Mouse (Mus musculus) ES-Bruce4 (cell line): ENCODE results near the gene Slc48a1. TPM values are rescaled to one million over a fixed set of nuclear protein-coding genes. Genes with fewer than 3 reads are reported as not detected.

Experiments
- H3K27ac ChIP-seq: 2 replicates; pipeline ENCODE4 v1.5.1; 2012; ENCODE audit warnings: low read length, inconsistent platforms; ENCODE audit not compliant: insufficient read depth
- H3K27me3 ChIP-seq: 2 replicates; pipeline ENCODE4 v1.6.1; 2012; ENCODE audit warnings: mild to moderate bottlenecking, low read length, inconsistent platforms; ENCODE audit not compliant: control insufficient read depth, poor library complexity, insufficient read depth, severe bottlenecking
- H3K36me3 ChIP-seq: 2 replicates; pipeline ENCODE4 v1.6.1; 2012; ENCODE audit warnings: inconsistent platforms, mild to moderate bottlenecking, low read length, moderate library complexity; ENCODE audit not compliant: control insufficient read depth, poor library complexity, insufficient read depth, severe bottlenecking
- H3K4me1 ChIP-seq: one replicate; pipeline ENCODE4 v1.8.1; 2011; ENCODE audit warnings: low read length; ENCODE audit not compliant: control insufficient read depth, insufficient read depth
- H3K4me3 ChIP-seq: 2 replicates; pipeline ENCODE4 v1.5.1; 2011; ENCODE audit warnings: low read depth, mild to moderate bottlenecking, low read length
- H3K9ac ChIP-seq: 2 replicates; pipeline ENCODE4 v1.6.1; 2012; ENCODE audit warnings: low read depth, mild to moderate bottlenecking, inconsistent platforms; ENCODE audit not compliant: poor library complexity, severe bottlenecking
- H3K9me3 ChIP-seq: replicated peaks from 2 replicates; pipeline ENCODE4 v1.6.1; 2012; ENCODE audit warnings: mild to moderate bottlenecking, low read length, inconsistent platforms; ENCODE audit not compliant: control insufficient read depth, poor library complexity, insufficient read depth, severe bottlenecking
- CTCF ChIP-seq: IDR thresholded peaks from one replicate; pipeline ENCODE4 v1.8.1; 2011; ENCODE audit warnings: low read depth, low read length
- EP300 ChIP-seq: IDR thresholded peaks from 2 replicates; pipeline ENCODE4 v1.6.1; 2011; ENCODE audit warnings: low read depth, low read length; ENCODE audit not compliant: insufficient read depth
- POLR2A ChIP-seq: IDR thresholded peaks from one replicate; pipeline ENCODE4 v1.8.1; 2011; ENCODE audit warnings: low read length; ENCODE audit not compliant: insufficient read depth
- polyA plus RNA-seq: library from polyadenylated mRNA; stranded (reverse); fragments of >200 nt; gene quantifications from 2 replicates; pipeline ENCODE4 v1.2.4, GENCODE M21; 2011; ENCODE audit warnings: low read depth; ENCODE audit not compliant: missing spikeins, insufficient read depth, insufficient read length

The Slc48a1 gene
- polyA plus RNA-seq, 1 experiment: 17.2 TPM

- no peak overlapping the region for H3K9ac ChIP-seq
- no peaks in the 10 kb centered on the region for H3K27me3 ChIP-seq
- H3K36me3 ChIP-seq: 0 out of 2 replicates have a peak, but pooled peaks cover 4% of the 10 kb centered on the region
- H3K4me3 ChIP-seq: no peak overlapping the region
- H3K9me3 ChIP-seq: no peaks in the 10 kb centered on the region
- TF ChIP-seq CTCF (no peak), EP300 (no peak), POLR2A (no peak)
- no peak overlapping the region for H3K27ac ChIP-seq
- peaks cover 10% of the 10 kb centered on the region for H3K4me1 ChIP-seq
Measured at GRCm38 (mm10) chr15:97763256-97764049, 14.9 kb upstream of the Slc48a1 start.

GRCm38 (mm10) chr15:97764532-97764931 is 13.8 kb upstream of the Slc48a1 start:
- TF ChIP-seq CTCF (no peak), EP300 (no peak), POLR2A (no peak)
- H3K9ac ChIP-seq: no peak overlapping the region
- H3K4me3 ChIP-seq: no peak overlapping the region
- H3K27me3 ChIP-seq: no peaks in the 10 kb centered on the region
- peak overlapping the region; percentile 27; the same call in 1 of the 2 replicates for H3K27ac ChIP-seq
- H3K4me1 ChIP-seq: peaks cover 10% of the 10 kb centered on the region
- H3K9me3 ChIP-seq: no peaks in the 10 kb centered on the region
- 0 out of 2 replicates have a peak, but pooled peaks cover 4% of the 10 kb centered on the region for H3K36me3 ChIP-seq

DNA sequence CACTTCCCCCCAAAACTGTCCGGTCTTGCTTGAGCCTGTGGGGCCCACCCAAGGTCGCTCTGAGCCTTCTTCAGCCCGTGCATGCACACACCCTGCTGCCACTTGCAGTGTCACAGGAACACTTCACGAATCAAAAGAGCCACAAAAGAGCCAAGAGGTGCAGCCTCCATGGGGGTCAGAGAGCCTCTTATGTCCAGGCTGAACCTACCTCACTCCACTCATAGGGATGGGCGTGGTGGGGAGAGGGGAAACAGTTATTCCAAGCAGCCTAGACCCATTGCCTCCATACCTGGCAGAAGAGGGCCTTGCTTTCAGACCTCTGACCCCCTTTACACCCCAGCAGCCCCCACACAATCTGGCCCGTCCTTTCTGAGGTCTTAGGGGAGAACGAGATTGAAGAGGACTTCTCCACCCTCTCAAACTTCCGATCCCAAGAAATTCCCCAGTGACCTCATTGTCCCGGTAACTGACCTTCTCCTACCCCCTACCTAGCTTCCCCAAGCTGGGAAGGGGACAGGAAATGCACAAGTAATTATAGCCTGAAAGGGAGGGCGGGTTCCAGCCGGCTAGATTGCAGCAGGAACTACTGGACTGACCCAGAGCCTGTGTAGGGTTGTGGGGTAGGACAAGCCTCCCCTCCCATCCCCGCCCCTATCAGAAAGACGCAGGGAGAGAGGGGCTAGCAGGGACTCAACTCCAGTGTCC is 13.1 kb upstream of the Slc48a1 start:
- H3K9ac ChIP-seq: no peak overlapping the region
- H3K4me1 ChIP-seq: peaks cover 10% of the 10 kb centered on the region
- TF ChIP-seq EP300 (peak; percentile 84), POLR2A (no peak)
- H3K4me3 ChIP-seq: no peak overlapping the region
- no peaks in the 10 kb centered on the region for H3K9me3 ChIP-seq
- no peaks in the 10 kb centered on the region for H3K27me3 ChIP-seq
- peak overlapping the region; percentile 27; the same call in 1 of the 2 replicates for H3K27ac ChIP-seq
- no peaks in the 10 kb centered on the region for H3K36me3 ChIP-seq

GRCm38 (mm10) chr15:97766194-97766593 is 12.1 kb upstream of the Slc48a1 start:
- Histone ChIP-seq H3K27me3 (no peaks in the 10 kb centered on the region), H3K27ac (no peak overlapping the region), H3K4me1 (peaks cover 10% of the 10 kb centered on the region), H3K9me3 (no peaks in the 10 kb centered on the region), H3K4me3 (peak overlapping the region; percentile 3; the same call in 1 of the 2 replicates), H3K36me3 (no peaks in the 10 kb centered on the region), H3K9ac (no peak overlapping the region)
- no peak for TF ChIP-seq CTCF
- TF ChIP-seq POLR2A: no peak
- no peak for TF ChIP-seq EP300

DNA sequence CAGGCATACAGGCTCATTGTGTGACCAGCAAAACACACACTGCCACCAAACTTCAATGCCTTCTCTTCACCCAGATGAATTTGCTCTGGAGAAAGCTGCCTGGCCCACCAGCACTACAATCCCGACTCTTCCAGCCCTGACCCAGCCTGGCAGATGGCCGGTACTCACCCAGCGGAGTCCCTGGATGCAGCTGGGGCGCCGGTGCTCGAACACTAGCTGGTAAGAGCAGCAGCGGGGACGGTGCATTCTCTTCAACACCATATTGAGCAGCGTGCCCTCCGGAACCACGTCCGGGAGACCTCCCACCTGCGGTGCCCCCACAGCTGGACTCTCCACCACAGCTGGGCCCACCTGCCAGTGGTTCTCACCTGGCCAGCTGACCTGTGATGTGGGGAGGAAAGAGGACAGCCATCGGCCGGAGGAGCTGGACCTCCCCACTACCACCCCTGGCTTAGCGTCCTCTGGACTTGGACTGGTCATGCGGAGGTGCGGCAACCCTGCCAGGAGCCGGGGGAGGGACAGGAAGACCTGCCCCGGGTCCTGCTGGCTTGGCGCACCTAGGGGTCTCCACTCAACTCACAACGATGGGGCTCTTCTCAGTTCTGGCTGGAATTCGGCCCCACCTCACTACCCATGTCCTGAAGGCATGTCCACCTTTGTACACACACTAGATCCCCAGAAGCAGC is 11.6 kb upstream of the Slc48a1 start:
- H3K36me3 ChIP-seq: no peaks in the 10 kb centered on the region
- peaks cover 10% of the 10 kb centered on the region for H3K4me1 ChIP-seq
- no peaks in the 10 kb centered on the region for H3K27me3 ChIP-seq
- no peak overlapping the region for H3K9ac ChIP-seq
- peak overlapping the region; percentile 71 for H3K4me3 ChIP-seq
- no peaks in the 10 kb centered on the region for H3K9me3 ChIP-seq
- no peak overlapping the region for H3K27ac ChIP-seq
- no peak for TF ChIP-seq CTCF
